Mouse (Mus musculus) myocyte (in vitro differentiated cells): ENCODE data around the gene Dap. TPM values are rescaled to one million over a fixed set of nuclear protein-coding genes. Genes with fewer than 3 reads are reported as not detected.
A peak's percentile ranks its signal among the peaks of the same experiment; 100 is the strongest.

Source experiments
- H3K27me3 ChIP-seq: one replicate; pipeline ENCODE4 v1.6.1; 2011; ENCODE audit not compliant: control insufficient read depth, insufficient read depth, insufficient read length
- H3K36me3 ChIP-seq: one replicate; pipeline ENCODE4 v1.6.1; 2011; ENCODE audit not compliant: control insufficient read depth, insufficient read depth
- H3K4me2 ChIP-seq: one replicate; pipeline ENCODE4 v1.6.1; 2011; ENCODE audit warnings: low read depth, control low read depth
- H3K4me3 ChIP-seq: one replicate; pipeline ENCODE4 v1.5.1; 2011; ENCODE audit warnings: mild to moderate bottlenecking, control low read depth, moderate library complexity
- H3K79me2 ChIP-seq: one replicate; pipeline ENCODE4 v1.6.1; 2011; ENCODE audit not compliant: control insufficient read depth, insufficient read depth
- H3ac ChIP-seq: one replicate; pipeline ENCODE4 v1.6.1; 2011; ENCODE audit not compliant: control insufficient read depth, insufficient read length
- CEBPB ChIP-seq: IDR thresholded peaks from 2 replicates; pipeline ENCODE4 v1.6.1; 2011; ENCODE audit warnings: mild to moderate bottlenecking, moderate library complexity; ENCODE audit not compliant: poor library complexity, insufficient read depth, severe bottlenecking
- E2F4 ChIP-seq: IDR thresholded peaks from one replicate; pipeline ENCODE4 v1.6.1; 2011; ENCODE audit warnings: mild to moderate bottlenecking, control low read depth, moderate library complexity; ENCODE audit not compliant: insufficient read depth
- MAX ChIP-seq: IDR thresholded peaks from one replicate; pipeline ENCODE4 v1.6.1; 2011; ENCODE audit warnings: low read depth, mild to moderate bottlenecking, control low read depth
- MYOD1 ChIP-seq, 3 experiments: IDR thresholded peaks; one replicate each; pipeline ENCODE4 v1.6.1; 2011; ENCODE audit warnings: control low read depth in 2 of 3, low read depth in 2 of 3, mild to moderate bottlenecking in 2 of 3, moderate library complexity in 1 of 3; ENCODE audit not compliant: insufficient read length in 2 of 3, control insufficient read depth in 1 of 3
- MYOG ChIP-seq, 3 experiments: IDR thresholded peaks; one replicate each; pipeline ENCODE4 v1.6.1; 2011; ENCODE audit warnings: control low read depth in 2 of 3, low read depth in 2 of 3, mild to moderate bottlenecking in 2 of 3; ENCODE audit not compliant: insufficient read length in 2 of 3, control insufficient read depth in 1 of 3, insufficient read depth in 1 of 3
- POLR2A ChIP-seq: IDR thresholded peaks from one replicate; pipeline ENCODE4 v1.6.1; 2011; ENCODE audit warnings: low read depth, mild to moderate bottlenecking, control low read depth, moderate library complexity; ENCODE audit not compliant: insufficient read length
- POLR2AphosphoS2 ChIP-seq: IDR thresholded peaks from one replicate; pipeline ENCODE4 v1.6.1; 2011; ENCODE audit warnings: low read depth, control low read depth; ENCODE audit not compliant: insufficient read length
- REST ChIP-seq: IDR thresholded peaks from one replicate; pipeline ENCODE4 v1.6.1; 2011; ENCODE audit warnings: mild to moderate bottlenecking, control low read depth, moderate library complexity; ENCODE audit not compliant: insufficient read depth, insufficient read length
- SRF ChIP-seq: IDR thresholded peaks from one replicate; pipeline ENCODE4 v1.6.1; 2011; ENCODE audit warnings: low read depth; ENCODE audit not compliant: control insufficient read depth, insufficient read length
- TCF12 ChIP-seq: IDR thresholded peaks from one replicate; pipeline ENCODE4 v1.6.1; 2011; ENCODE audit warnings: mild to moderate bottlenecking, control low read depth; ENCODE audit not compliant: poor library complexity, insufficient read depth, severe bottlenecking
- TCF3 ChIP-seq: IDR thresholded peaks from one replicate; pipeline ENCODE4 v1.6.1; 2011; ENCODE audit warnings: low read depth, control low read depth; ENCODE audit not compliant: insufficient read length
- USF1 ChIP-seq: IDR thresholded peaks from one replicate; pipeline ENCODE4 v1.6.1; 2011; ENCODE audit warnings: low read depth, mild to moderate bottlenecking, control low read depth, moderate library complexity
- polyA plus RNA-seq: library from polyadenylated mRNA; unstranded; fragments of >200 nt; fragmentation: generic; extraction: Trizol; gene quantifications from one replicate; pipeline ENCODE4 v1.2.1, GENCODE M21; 2012; ENCODE audit warnings: missing spikeins

Dap gene
- 417 TPM for polyA plus RNA-seq

DNA sequence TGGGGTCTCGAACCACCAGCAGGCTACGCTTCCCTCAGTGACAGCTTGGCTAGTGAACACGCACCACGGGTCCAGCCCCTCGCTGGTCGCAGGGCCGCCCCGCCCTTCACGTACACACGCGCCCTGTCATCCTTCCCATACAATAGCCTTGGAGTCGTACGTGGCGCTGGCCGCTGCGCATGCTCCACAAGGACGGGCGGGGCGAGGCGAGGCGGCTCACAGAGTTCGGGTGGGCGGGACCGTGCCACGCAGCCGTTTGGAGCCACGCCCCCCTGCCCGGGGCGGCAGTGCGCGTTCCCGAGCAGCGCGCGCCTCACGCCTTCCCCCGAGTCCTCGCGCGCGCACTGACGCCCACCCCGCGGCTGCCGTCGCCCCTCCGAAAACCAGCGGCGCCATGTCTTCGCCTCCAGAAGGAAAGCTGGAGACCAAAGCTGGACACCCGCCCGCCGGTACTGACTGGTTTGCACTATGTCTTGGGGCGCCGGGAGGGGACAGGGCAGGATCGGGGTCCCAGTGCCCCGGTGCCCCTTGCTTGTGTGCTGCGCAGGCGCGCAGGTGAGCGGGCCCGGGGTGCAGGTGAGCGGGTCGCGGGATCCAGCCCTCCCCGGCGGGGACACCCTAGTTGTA, at the start of gene Dap:
Dap (plus strand) TSS at position 180 of the 627 bp plus-strand sequence.
- Histone ChIP-seq H3ac (peak within 1 kb of the TSS; percentile 25), H3K36me3 (no peaks in the 10 kb centered on the region), H3K4me2 (peak within 1 kb of the TSS; percentile 86), H3K4me3 (peak within 1 kb of the TSS; percentile 52), H3K79me2 (peaks cover 44% of the 10 kb centered on the region), H3K27me3 (no peaks in the 10 kb centered on the region)
- TF ChIP-seq TCF3 (no peak), TCF12 (no peak), SRF (peak; percentile 87), REST (no peak), MYOD1 (IDR thresholded peaks at IDR 0.05; ENCODE audit: control insufficient read depth in 1 of 3, insufficient read length in 2 of 3, low read depth in 2 of 3) (peak in 2 of 3 experiments; percentile 6 to 60), E2F4 (no peak), POLR2AphosphoS2 (peak; percentile 78), MAX (no peak), USF1 (no peak), MYOG (IDR thresholded peaks at IDR 0.05; ENCODE audit: control insufficient read depth in 1 of 3, insufficient read depth in 1 of 3, insufficient read length in 2 of 3, low read depth in 2 of 3) (peak in 2 of 3 experiments; percentile 10 to 52), POLR2A (peak; percentile 82), CEBPB (no peak)

DNA sequence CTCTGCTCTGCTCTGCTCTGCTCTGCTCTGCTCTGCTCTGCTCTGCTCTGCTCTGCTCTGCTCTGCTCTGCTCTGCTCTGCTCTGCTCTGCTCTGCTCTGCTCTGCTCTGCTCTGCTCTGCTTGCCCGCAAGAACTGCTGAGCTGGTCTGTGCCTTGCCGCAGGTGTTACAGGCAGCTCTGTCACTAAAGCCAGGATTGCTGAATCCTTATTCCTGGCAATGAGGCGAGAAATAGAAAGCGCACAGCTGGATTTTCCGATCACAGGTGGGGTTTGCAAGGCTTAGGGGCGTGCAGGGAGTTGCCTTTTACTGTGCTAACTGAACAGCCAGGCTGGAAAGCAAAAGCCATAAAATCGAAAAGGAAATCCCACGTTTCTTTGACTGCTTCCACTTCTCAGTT, 47.5 kb upstream of the Dap start:
- no peaks in the 10 kb centered on the region for H3K27me3 ChIP-seq
- H3K79me2 ChIP-seq, result no peaks in the 10 kb centered on the region
- TF ChIP-seq CEBPB (no peak), USF1 (no peak), MYOG (IDR thresholded peaks at IDR 0.05; ENCODE audit: control insufficient read depth in 1 of 3, insufficient read depth in 1 of 3, insufficient read length in 2 of 3, low read depth in 2 of 3) (no peak), E2F4 (no peak), SRF (no peak)
- no peaks in the 10 kb centered on the region for H3K36me3 ChIP-seq
- H3K4me3 ChIP-seq, result no peak overlapping the region
- no peak overlapping the region for H3K4me2 ChIP-seq
- no peak overlapping the region for H3ac ChIP-seq

DNA sequence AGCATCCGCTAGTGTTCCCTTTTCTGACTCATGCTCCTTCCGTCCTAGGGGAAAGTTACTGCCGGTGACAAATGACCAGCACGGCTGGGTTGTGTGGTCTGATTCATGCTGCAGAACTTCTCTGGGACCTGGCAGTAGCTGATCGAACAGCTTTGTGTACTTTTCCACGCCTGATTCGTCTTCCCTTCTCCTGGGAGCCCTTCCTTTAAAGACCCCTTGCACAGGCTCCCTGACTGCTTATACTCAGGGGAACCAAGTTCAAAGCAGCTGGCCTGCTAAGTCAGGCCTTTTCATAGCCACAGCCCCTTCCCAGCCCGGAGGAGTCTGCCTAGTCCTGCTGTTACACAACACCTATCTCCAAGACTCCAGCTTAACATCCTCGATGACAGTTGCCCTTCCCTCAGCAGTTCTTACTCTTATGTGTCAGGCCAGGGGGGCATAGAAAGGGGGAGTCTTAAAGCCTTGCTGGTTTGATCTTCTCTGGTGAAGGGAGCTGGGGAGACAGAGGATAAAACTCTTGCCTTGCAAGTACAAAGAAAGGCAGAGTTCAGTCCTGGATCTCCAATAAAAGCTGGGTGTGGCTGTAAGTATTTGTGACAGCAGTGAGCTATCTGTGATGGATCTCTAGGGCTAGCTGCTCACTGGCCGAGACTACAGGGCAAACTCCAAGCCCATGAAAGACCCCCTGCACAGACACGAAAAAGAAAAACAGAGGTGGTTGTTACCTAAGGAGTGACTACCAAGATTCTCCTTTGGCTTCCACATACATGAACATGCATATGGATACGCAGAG, 39.3 kb upstream of the Dap start:
- TF ChIP-seq USF1 (no peak), MYOG (IDR thresholded peaks at IDR 0.05; ENCODE audit: control insufficient read depth in 1 of 3, insufficient read depth in 1 of 3, insufficient read length in 2 of 3, low read depth in 2 of 3) (no peak), REST (no peak), SRF (no peak), MAX (no peak), TCF3 (no peak), CEBPB (peak; percentile 72; the same call in 1 of the 2 replicates)
- Histone ChIP-seq H3ac (no peak overlapping the region), H3K4me3 (no peak overlapping the region), H3K4me2 (peak overlapping the region; percentile 84), H3K27me3 (no peaks in the 10 kb centered on the region), H3K36me3 (no peaks in the 10 kb centered on the region), H3K79me2 (no peaks in the 10 kb centered on the region)

DNA sequence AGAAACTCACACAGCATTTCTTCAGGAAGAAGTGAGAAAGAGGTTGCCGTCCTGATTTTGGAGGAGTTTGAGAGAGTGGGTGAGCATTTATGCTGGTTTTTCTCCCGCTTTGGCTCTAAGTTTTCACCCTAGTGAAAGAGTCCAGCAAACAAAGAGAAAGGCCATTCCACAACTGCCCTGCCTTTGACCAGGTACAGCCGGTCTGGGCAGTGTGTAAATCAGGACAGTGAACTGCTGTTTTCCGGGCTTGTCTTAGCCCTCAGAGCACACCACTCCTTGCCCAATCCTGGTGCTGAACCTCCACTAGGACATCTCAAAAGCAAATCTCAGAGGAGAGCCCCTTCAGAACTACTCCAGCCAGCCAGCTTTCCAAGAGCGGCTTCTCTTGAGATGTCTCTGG, 38.6 kb upstream of the Dap start:
- Histone ChIP-seq H3K27me3 (no peaks in the 10 kb centered on the region), H3K4me2 (peak overlapping the region; percentile 84), H3K36me3 (no peaks in the 10 kb centered on the region), H3K79me2 (no peaks in the 10 kb centered on the region), H3ac (no peak overlapping the region), H3K4me3 (no peak overlapping the region)
- TF ChIP-seq POLR2AphosphoS2 (no peak), TCF12 (no peak), MYOG (IDR thresholded peaks at IDR 0.05; ENCODE audit: control insufficient read depth in 1 of 3, insufficient read depth in 1 of 3, insufficient read length in 2 of 3, low read depth in 2 of 3) (no peak), E2F4 (no peak), MAX (no peak), SRF (no peak), REST (no peak), POLR2A (no peak), USF1 (no peak), MYOD1 (IDR thresholded peaks at IDR 0.05; ENCODE audit: control insufficient read depth in 1 of 3, insufficient read length in 2 of 3, low read depth in 2 of 3) (no peak), TCF3 (no peak), CEBPB (no peak)
